9 mouse cellular contexts compared by ENCODE assay signal in genomic region chr4:107067151-107067840, GRCm38 (mm10). TPM values are rescaled to one million over a fixed set of nuclear protein-coding genes. Genes with fewer than 3 reads are reported as not detected.
DNase-seq lines count a peak whose midpoint lies in the region; ATAC-seq and TF ChIP-seq lines count a peak whose summit lies in the region.
"Had no signal": no experiment of that assay in that cellular context is flagged by ENCODE, and none has a peak within 500 bp of the region (broad histone marks: within the 10 kb centered on the region; RNA-seq: fewer than 3 reads in every experiment).

No protein-coding gene starts in this region.

- peak; percentile 57 for ATAC-seq in forebrain, embryonic 15.5 days (replicated peaks)
- ATAC-seq in kidney, embryonic 15.5 days (replicated peaks; ENCODE audit: low FRiP score): peak; percentile 49
- ATAC-seq in stomach, embryonic 16.5 days (ENCODE audit: insufficient read depth, low FRiP score): peak; percentile 11; the same call in 1 of the 2 replicates

- DNase-seq in layer of hippocampus, adult 2 months (ENCODE audit: low spot score in 2 of 2): no peak
- DNase-seq in layer of hippocampus, adult 9-11 months: no peak
- DNase-seq in lung, postnatal 10 days: peak; percentile 49
- DNase-seq in adipocyte (ENCODE audit: low spot score): no peak

- H3K9ac ChIP-seq in forebrain, embryonic 15.5 days (replicated peaks): peak overlapping the region; percentile 52
- H3K9ac ChIP-seq in kidney, embryonic 15.5 days: peak overlapping the region; percentile 64
- peak overlapping the region; percentile 79 for H3K9ac ChIP-seq in stomach, embryonic 16.5 days (ENCODE audit: low read length)

- H3K27me3 ChIP-seq in forebrain, embryonic 15.5 days: no peaks in the 10 kb centered on the region
- H3K27me3 ChIP-seq in kidney, embryonic 15.5 days: no peaks in the 10 kb centered on the region
- no peaks in the 10 kb centered on the region for H3K27me3 ChIP-seq in stomach, embryonic 16.5 days (ENCODE audit: control insufficient read depth, insufficient read depth, low read length)

- no peaks in the 10 kb centered on the region for H3K9me3 ChIP-seq in forebrain, embryonic 15.5 days
- H3K9me3 ChIP-seq in kidney, embryonic 15.5 days (replicated peaks): no peaks in the 10 kb centered on the region
- H3K9me3 ChIP-seq in stomach, embryonic 16.5 days (replicated peaks; ENCODE audit: control insufficient read depth, low read length): no peaks in the 10 kb centered on the region

- peak overlapping the region; percentile 99 for H3K4me2 ChIP-seq in forebrain, embryonic 15.5 days (replicated peaks)
- H3K4me2 ChIP-seq in kidney, embryonic 15.5 days: peak overlapping the region; percentile 97
- peak overlapping the region; percentile 97 for H3K4me2 ChIP-seq in stomach, embryonic 16.5 days (ENCODE audit: low read depth, low read length)

- H3K4me1 ChIP-seq in bone marrow, adult 2 months (ENCODE audit: control insufficient read depth, insufficient read depth, low read length): peaks cover 1% of the 10 kb centered on the region; the same call in 1 of the 2 replicates
- peaks cover 17% of the 10 kb centered on the region for H3K4me1 ChIP-seq in forebrain, embryonic 15.5 days
- peaks cover 19% of the 10 kb centered on the region for H3K4me1 ChIP-seq in kidney, embryonic 15.5 days
- H3K4me1 ChIP-seq in stomach, embryonic 16.5 days (ENCODE audit: control insufficient read depth, insufficient read depth, low read length): peaks cover 14% of the 10 kb centered on the region

- H3K36me3 ChIP-seq in forebrain, embryonic 15.5 days: peaks cover 17% of the 10 kb centered on the region
- H3K36me3 ChIP-seq in kidney, embryonic 15.5 days: peaks cover 26% of the 10 kb centered on the region
- peaks cover 6% of the 10 kb centered on the region for H3K36me3 ChIP-seq in stomach, embryonic 16.5 days (ENCODE audit: control insufficient read depth, insufficient read depth, low read length)

- TF ChIP-seq POLR2A in bone marrow, adult 2 months (IDR thresholded peaks at IDR 0.05; ENCODE audit: borderline replicate concordance, control insufficient read depth, low read depth, low read length): no peak

- WGBS in bone marrow, adult 2 months: 4% methylated on average over 33 of the region's 33 CpGs
- 3% methylated on average over 33 of the region's 33 CpGs for WGBS in forebrain, embryonic 15.5 days
- WGBS in kidney, embryonic 15.5 days: 4% methylated on average over 33 of the region's 33 CpGs
- 3% methylated on average over 33 of the region's 33 CpGs for WGBS in stomach, embryonic 16.5 days

- H3K4me3 ChIP-seq in layer of hippocampus, adult 2 months: peak overlapping the region; percentile 79
- H3K4me3 ChIP-seq in bone marrow, adult 2 months (replicated peaks; ENCODE audit: control insufficient read depth, low read depth, low read length): peak overlapping the region; percentile 99
- H3K4me3 ChIP-seq in forebrain, embryonic 15.5 days: peak overlapping the region; percentile 85
- H3K4me3 ChIP-seq in kidney, embryonic 15.5 days (replicated peaks): peak overlapping the region; percentile 76
- peak overlapping the region; percentile 74 for H3K4me3 ChIP-seq in stomach, embryonic 16.5 days (replicated peaks; ENCODE audit: low read length)

- TF ChIP-seq CTCF in layer of hippocampus, adult 2 months (conservative IDR thresholded peaks at IDR 0.05): peak; percentile 31; the same call in 1 of the 2 replicates
- no peak for TF ChIP-seq CTCF in bone marrow, adult 2 months (IDR thresholded peaks at IDR 0.05; ENCODE audit: control insufficient read depth, insufficient read depth, low read length)

- H3K27ac ChIP-seq in layer of hippocampus, adult 2 months: peak overlapping the region; percentile 69; the same call in 1 of the 2 replicates
- H3K27ac ChIP-seq in bone marrow, adult 2 months (ENCODE audit: control insufficient read depth, insufficient read depth, low read depth, low read length, poor library complexity): peak overlapping the region; percentile 4; the same call in 1 of the 2 replicates
- H3K27ac ChIP-seq in forebrain, embryonic 15.5 days (replicated peaks): 0 out of 2 replicates have a peak overlapping the region, but pooled peaks have one; percentile 25
- peak overlapping the region; percentile 49 for H3K27ac ChIP-seq in kidney, embryonic 15.5 days
- H3K27ac ChIP-seq in stomach, embryonic 16.5 days (ENCODE audit: low read length): peak overlapping the region; percentile 72

RNA-seq across cellular contexts. Expression of gene Cyb5rl, which starts 0.5 kb away (rescaled TPM):
- total RNA-seq in layer of hippocampus, adult 2 months (2021): 1 to 10 TPM; 3.9 to 9.6 TPM
- polyA plus RNA-seq in bone marrow, adult 2 months (2011; ENCODE audit: insufficient read depth, insufficient read length, low replicate concordance, missing spikeins): 1.5 and 4.7 TPM in 2 replicates
- polyA plus RNA-seq in forebrain, embryonic 15.5 days (2015; fragmentation: Nextera tagmentation; extraction: Ambion mirVana): 2.8 and 3.6 TPM in 2 replicates
- 11.1 and 12.1 TPM in 2 replicates for polyA plus RNA-seq in kidney, embryonic 15.5 days (2015; fragmentation: Nextera tagmentation; extraction: Ambion mirVana)
- polyA plus RNA-seq in stomach, embryonic 16.5 days (2015; fragmentation: Nextera tagmentation; extraction: Ambion mirVana): 7.5 and 9.3 TPM in 2 replicates

RNA-seq across cellular contexts. Expression of gene Mrpl37, which starts 0.6 kb away (rescaled TPM):
- 10 to 100 TPM; 59.4 to 59.9 TPM for total RNA-seq in layer of hippocampus, adult 2 months (2021)
- 37.4 and 40.1 TPM in 2 replicates for polyA plus RNA-seq in bone marrow, adult 2 months (2011; ENCODE audit: insufficient read depth, insufficient read length, low replicate concordance, missing spikeins)
- 76.1 and 80.6 TPM in 2 replicates for polyA plus RNA-seq in forebrain, embryonic 15.5 days (2015; fragmentation: Nextera tagmentation; extraction: Ambion mirVana)
- 108 TPM in 2 replicates for polyA plus RNA-seq in kidney, embryonic 15.5 days (2015; fragmentation: Nextera tagmentation; extraction: Ambion mirVana)
- 88.2 and 91.8 TPM in 2 replicates for polyA plus RNA-seq in stomach, embryonic 16.5 days (2015; fragmentation: Nextera tagmentation; extraction: Ambion mirVana)

RNA-seq across cellular contexts. Expression of gene Cdcp2, which starts 29.4 kb away (rescaled TPM):
- total RNA-seq in layer of hippocampus, adult 2 months (2021): not detected
- polyA plus RNA-seq in bone marrow, adult 2 months (2011; ENCODE audit: insufficient read depth, insufficient read length, low replicate concordance, missing spikeins): not detected in 2 replicates
- polyA plus RNA-seq in forebrain, embryonic 15.5 days (2015; fragmentation: Nextera tagmentation; extraction: Ambion mirVana): not detected in 2 replicates
- 0.08 and 0.12 TPM in 2 replicates for polyA plus RNA-seq in kidney, embryonic 15.5 days (2015; fragmentation: Nextera tagmentation; extraction: Ambion mirVana)
- not detected in 2 replicates for polyA plus RNA-seq in stomach, embryonic 16.5 days (2015; fragmentation: Nextera tagmentation; extraction: Ambion mirVana)
- total RNA-seq: left cerebral cortex, postnatal 14 days had no signal

Comparison
In these comparisons a context has a peak if more than half of its experiments do, and no peak if none do; other contexts are left out.
1. H3K27ac ChIP-seq: peak in every context shown above with its lines; median percentile 72 in stomach, embryonic 16.5 days; 69 in layer of hippocampus, adult 2 months; 49 in kidney, embryonic 15.5 days; 25 in forebrain, embryonic 15.5 days; 4 in bone marrow, adult 2 months.